Mouse (Mus musculus) lung, postnatal 0 days (tissue): ENCODE measurements around the gene Rpl13a.

Experiments
- CTCF ChIP-seq: IDR thresholded peaks from 2 replicates; pipeline ENCODE4 v1.5.1; 2016; ENCODE audit warnings: antibody characterized with exemption, mild to moderate bottlenecking
- EP300 ChIP-seq: IDR thresholded peaks from 2 replicates; pipeline ENCODE4 v1.6.1; 2016; ENCODE audit warnings: antibody characterized with exemption, mild to moderate bottlenecking, control low read depth

DNA sequence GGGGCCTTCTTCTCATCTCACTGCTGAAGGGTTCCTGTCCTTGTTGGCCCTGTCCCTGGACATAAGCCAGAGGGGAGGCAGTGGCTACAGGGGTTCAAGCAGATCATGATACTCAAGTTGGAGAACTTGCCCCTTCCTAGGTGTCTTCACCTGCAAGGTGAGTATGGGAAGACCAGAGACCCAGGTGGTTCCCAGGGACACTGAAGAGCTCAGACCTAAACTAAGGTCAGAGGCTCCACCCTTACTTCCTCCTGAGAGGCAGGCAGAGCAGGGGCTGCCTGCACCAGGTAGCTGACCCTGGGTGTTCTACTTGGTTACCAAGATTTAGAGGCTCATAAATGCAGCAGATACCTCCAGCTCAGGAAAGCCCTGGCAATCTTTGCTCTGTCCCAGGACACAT is 6.6 kb downstream of the Rpl13a start:
- TF ChIP-seq EP300 = no peak
- no peak for TF ChIP-seq CTCF
